18 mouse cellular contexts compared by ENCODE assay signal in the genomic region with DNA sequence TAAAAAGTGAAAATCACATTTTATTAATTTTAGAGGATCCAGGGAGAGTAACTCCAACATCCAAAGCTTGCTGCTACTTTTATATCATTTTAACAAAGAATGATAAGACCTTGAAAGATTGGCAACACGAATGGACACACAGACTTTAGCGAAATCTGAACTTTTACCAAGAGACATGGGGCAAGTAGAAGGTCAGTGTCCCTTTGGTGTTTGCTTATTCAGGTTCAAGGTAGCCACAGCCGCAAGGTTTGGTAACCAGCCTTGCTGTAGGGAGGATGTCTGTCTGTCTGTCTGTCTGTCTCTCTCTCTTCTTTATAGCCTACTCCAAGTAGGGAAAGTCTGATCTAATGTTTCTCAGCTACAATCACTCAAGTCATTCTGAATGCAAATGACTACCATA.
DNase-seq lines count a peak whose midpoint lies in the region; ATAC-seq and TF ChIP-seq lines count a peak whose summit lies in the region.
"Had no signal": no experiment of that assay in that cellular context is flagged by ENCODE, and none has a peak within 500 bp of the region (broad histone marks: within the 10 kb centered on the region; RNA-seq: fewer than 3 reads in every experiment).

No protein-coding gene starts in this region.

- no peak for ATAC-seq in liver, embryonic 11.5 days (replicated peaks; ENCODE audit: low FRiP score)
- ATAC-seq: activated CD4-positive, CD25-positive, alpha-beta regulatory T cell, adult 4 months; CD4-positive, CD25-positive, alpha-beta regulatory T cell, adult 4 months; Patski had no signal

- H3K79me2 ChIP-seq in liver, adult 2 months (ENCODE audit: control insufficient read depth, insufficient read depth, low read length) = no peaks in the 10 kb centered on the region

- no peak overlapping the region for H3K4me3 ChIP-seq in liver, adult 2 months (ENCODE audit: insufficient read depth, low read depth, low read length)
- H3K4me3 ChIP-seq in liver, embryonic 11.5 days (ENCODE audit: low read depth, low read length) = no peak overlapping the region

- H3K4me2 ChIP-seq in liver, embryonic 11.5 days = no peak overlapping the region

- no peak for TF ChIP-seq POLR2A in liver, adult 2 months (IDR thresholded peaks at IDR 0.05; ENCODE audit: extremely low read depth, insufficient read depth, low read length)

- H3K36me3 ChIP-seq in liver, adult 2 months (ENCODE audit: control insufficient read depth, insufficient read depth, low read length) = no peaks in the 10 kb centered on the region
- no peaks in the 10 kb centered on the region for H3K36me3 ChIP-seq in liver, embryonic 11.5 days (ENCODE audit: control insufficient read depth, insufficient read depth, low read length)
- H3K36me3 ChIP-seq: G1E had no signal

- peak; percentile 97 for DNase-seq in liver, adult 2 months (ENCODE audit: extremely low read depth, low read depth, low spot score)
- DNase-seq in liver, embryonic 11.5 days (ENCODE audit: low spot score) = no peak
- DNase-seq: adrenal gland, adult 2 months; adrenal gland, adult 8-10 months; adrenal gland, postnatal 10 days; adrenal gland, postnatal 14 days; adrenal gland, postnatal 25 days; adrenal gland, postnatal 36 days; B cell, adult 2 months; cerebellum, adult 11 months; cerebellum, adult 11-12 months; cerebellum, adult 18-20 months; cerebellum, adult 2 months had no signal

- 24% methylated on average over 3 of the region's 3 CpGs for WGBS in liver, adult 2 months
- 86% methylated on average over 3 of the region's 3 CpGs for WGBS in liver, embryonic 11.5 days

- H3K27ac ChIP-seq in liver, adult 2 months (replicated peaks; ENCODE audit: insufficient read depth, low read depth, low read length) = no peak overlapping the region
- H3K27ac ChIP-seq in liver, embryonic 11.5 days (ENCODE audit: low read depth, low read length) = no peak overlapping the region

- no peaks in the 10 kb centered on the region for H3K27me3 ChIP-seq in liver, adult 2 months (ENCODE audit: control insufficient read depth, insufficient read depth, low read length)
- H3K27me3 ChIP-seq in liver, embryonic 11.5 days (replicated peaks; ENCODE audit: control insufficient read depth, insufficient read depth, low read length) = no peaks in the 10 kb centered on the region
- H3K27me3 ChIP-seq: CH12.LX, Patski had no signal

- no peak overlapping the region for H3K9ac ChIP-seq in liver, adult 2 months (ENCODE audit: low read depth, low read length)
- H3K9ac ChIP-seq in liver, embryonic 11.5 days (ENCODE audit: low read depth, low read length) = no peak overlapping the region

- no peak for TF ChIP-seq CTCF in liver, adult 2 months (IDR thresholded peaks at IDR 0.05; ENCODE audit: low read depth, low read length)

- H3K4me1 ChIP-seq in liver, adult 2 months (ENCODE audit: control insufficient read depth, insufficient read depth, low read length) = peaks cover 11% of the 10 kb centered on the region
- no peaks in the 10 kb centered on the region for H3K4me1 ChIP-seq in liver, embryonic 11.5 days (replicated peaks; ENCODE audit: control insufficient read depth, insufficient read depth, low read length)

- H3K9me3 ChIP-seq in liver, embryonic 11.5 days (ENCODE audit: control insufficient read depth, low read length) = no peaks in the 10 kb centered on the region
- H3K9me3 ChIP-seq: G1E had no signal
